Mouse (Mus musculus) hindbrain, embryonic 14.5 days (tissue): Measurements from ENCODE around the gene Prim2. TPM values are rescaled to one million over a fixed set of nuclear protein-coding genes. Genes with fewer than 3 reads are reported as not detected.
"Not testable (repeated sequence)": the region's sequence is repeated elsewhere in the genome, so short reads cannot be mapped to it uniquely, and the experiment has no call there.

ENCODE experiments used
- ATAC-seq: fragments of 200-750 bp; cut with Nextera tagmentation; 2 replicates; pipeline ENCODE4 v1.8.0; 2017; ENCODE audit warnings: moderate number of reproducible peaks, mild to moderate bottlenecking, moderate TSS enrichment, moderate library complexity; ENCODE audit not compliant: low FRiP score
- DNase-seq: peaks from one replicate; pipeline ENCODE4 v3.0.0-alpha.2; 2015; ENCODE audit warnings: low spot score
- H3K27ac ChIP-seq: fragments of 300-500 bp; sonication (generic); 2 replicates; pipeline ENCODE4 v1.5.1; 2014; ENCODE audit warnings: mild to moderate bottlenecking, moderate library complexity
- H3K27me3 ChIP-seq: fragments of 300-500 bp; sonication (generic); 2 replicates; pipeline ENCODE4 v1.6.1; 2014; ENCODE audit warnings: mild to moderate bottlenecking, low read length, mixed read lengths; ENCODE audit not compliant: control insufficient read depth, insufficient read depth
- H3K36me3 ChIP-seq: fragments of 300-500 bp; sonication (generic); replicated peaks from 2 replicates; pipeline ENCODE4 v1.6.1; 2014; ENCODE audit not compliant: control insufficient read depth, insufficient read depth
- H3K4me1 ChIP-seq: fragments of 300-500 bp; sonication (generic); replicated peaks from 2 replicates; pipeline ENCODE4 v1.6.1; 2014; ENCODE audit warnings: antibody characterized with exemption, low read length, mixed read lengths; ENCODE audit not compliant: control insufficient read depth, insufficient read depth
- H3K4me2 ChIP-seq: fragments of 300-500 bp; sonication (generic); replicated peaks from 2 replicates; pipeline ENCODE4 v1.6.1; 2014; ENCODE audit warnings: mild to moderate bottlenecking, moderate library complexity
- H3K4me3 ChIP-seq: fragments of 300-500 bp; sonication (generic); replicated peaks from 2 replicates; pipeline ENCODE4 v1.5.1; 2014; ENCODE audit warnings: mild to moderate bottlenecking, low read length
- H3K9ac ChIP-seq: fragments of 300-500 bp; sonication (generic); 2 replicates; pipeline ENCODE4 v1.6.1; 2014
- H3K9me3 ChIP-seq: fragments of 300-500 bp; sonication (generic); 2 replicates; pipeline ENCODE4 v1.6.1; 2016; ENCODE audit warnings: low read length; ENCODE audit not compliant: control insufficient read depth
- WGBS: fragments of 180-500 bp; shearing (Covaris S2); extraction: QIAGEN DNeasy Blood & Tissue Kit; methylation state at CpG from one replicate; pipeline ENCODE4 v1.1.7; 2014; 5-methylcytosine and 5-hydroxymethylcytosine counted together
- polyA plus RNA-seq: library from polyadenylated mRNA; unstranded; fragments of >200 nt; fragmentation: Nextera tagmentation; extraction: Ambion mirVana; gene quantifications from 2 replicates; pipeline ENCODE4 v1.2.1, GENCODE M21; 2014

Gene Prim2
- polyA plus RNA-seq, 1 experiment from 2014 or later = 20.6 TPM

- no peaks in the 10 kb centered on the region for H3K4me1 ChIP-seq
- H3K27ac ChIP-seq = no peak overlapping the region
- DNase-seq (no peak), ATAC-seq (no peak)
- no peak overlapping the region for H3K4me2 ChIP-seq
- 97% methylated on average over 6 of the region's 6 CpGs for WGBS
- H3K4me3 ChIP-seq = no peak overlapping the region
- H3K27me3 ChIP-seq = no peaks in the 10 kb centered on the region
- H3K9me3 ChIP-seq = no peaks in the 10 kb centered on the region
- no peak overlapping the region for H3K9ac ChIP-seq
- peaks cover 3% of the 10 kb centered on the region for H3K36me3 ChIP-seq
These were observed 44.7 kb downstream of the Prim2 start for GRCm38 (mm10) chr1:33624900-33625299.

- H3K4me3 ChIP-seq = no peak overlapping the region
- DNase-seq = no peak
- H3K27ac ChIP-seq = no peak overlapping the region
- H3K9ac ChIP-seq = no peak overlapping the region
- no peak overlapping the region for H3K4me2 ChIP-seq
- 89% methylated on average over 4 of the region's 4 CpGs for WGBS
- no peaks in the 10 kb centered on the region for H3K4me1 ChIP-seq
- H3K9me3 ChIP-seq = no peaks in the 10 kb centered on the region
- H3K27me3 ChIP-seq = no peaks in the 10 kb centered on the region
- no peaks in the 10 kb centered on the region for H3K36me3 ChIP-seq
- ATAC-seq = no peak
These were observed 45.2 kb downstream of the Prim2 start for GRCm38 (mm10) chr1:33624441-33624840.

GRCm38 (mm10) chr1:33621791-33622190, 47.8 kb downstream of the Prim2 start:
- ATAC-seq (no peak), DNase-seq (no peak)
- no peak overlapping the region for H3K4me2 ChIP-seq
- no peak overlapping the region for H3K4me3 ChIP-seq
- no peak overlapping the region for H3K9ac ChIP-seq
- H3K27ac ChIP-seq = no peak overlapping the region
- no peaks in the 10 kb centered on the region for H3K27me3 ChIP-seq
- no peaks in the 10 kb centered on the region for H3K4me1 ChIP-seq
- no peaks in the 10 kb centered on the region for H3K36me3 ChIP-seq
- 83% methylated on average over 10 of the region's 10 CpGs for WGBS
- no peaks in the 10 kb centered on the region for H3K9me3 ChIP-seq

- H3K4me1 ChIP-seq = no peaks in the 10 kb centered on the region
- DNase-seq (no peak), ATAC-seq (no peak)
- no peak overlapping the region for H3K4me2 ChIP-seq
- no peaks in the 10 kb centered on the region for H3K9me3 ChIP-seq
- H3K27ac ChIP-seq = no peak overlapping the region
- H3K4me3 ChIP-seq = no peak overlapping the region
- WGBS = 92% methylated on average over 9 of the region's 9 CpGs
- no peaks in the 10 kb centered on the region for H3K36me3 ChIP-seq
- no peak overlapping the region for H3K9ac ChIP-seq
- no peaks in the 10 kb centered on the region for H3K27me3 ChIP-seq
These were observed 49.4 kb downstream of the Prim2 start for GRCm38 (mm10) chr1:33620091-33620788.

GRCm38 (mm10) chr1:33616642-33617041, 53.0 kb downstream of the Prim2 start:
- H3K9ac ChIP-seq, ATAC-seq, H3K4me1 ChIP-seq, H3K27me3 ChIP-seq, H3K36me3 ChIP-seq, DNase-seq, H3K4me2 ChIP-seq, H3K4me3 ChIP-seq, H3K9me3 ChIP-seq, H3K27ac ChIP-seq: not testable (repeated sequence)
- WGBS = 95% methylated on average over 6 of the region's 6 CpGs

GRCm38 (mm10) chr1:33612100-33612499, 57.5 kb downstream of the Prim2 start:
- H3K36me3 ChIP-seq = no peaks in the 10 kb centered on the region
- no peak overlapping the region for H3K27ac ChIP-seq
- WGBS = 87% methylated on average over 1 of the region's 1 CpGs
- H3K4me3 ChIP-seq = no peak overlapping the region
- H3K27me3 ChIP-seq = no peaks in the 10 kb centered on the region
- ATAC-seq = no peak
- no peak for DNase-seq
- H3K4me1 ChIP-seq = peaks cover 13% of the 10 kb centered on the region; the same call in 1 of the 2 replicates
- no peak overlapping the region for H3K9ac ChIP-seq
- H3K4me2 ChIP-seq = no peak overlapping the region
- no peaks in the 10 kb centered on the region; the same call in 1 of the 2 replicates for H3K9me3 ChIP-seq

- H3K9ac ChIP-seq = no peak overlapping the region
- H3K4me3 ChIP-seq = no peak overlapping the region
- peaks cover 13% of the 10 kb centered on the region; the same call in 1 of the 2 replicates for H3K4me1 ChIP-seq
- ATAC-seq (no peak), DNase-seq (no peak)
- no peaks in the 10 kb centered on the region for H3K36me3 ChIP-seq
- no peaks in the 10 kb centered on the region; the same call in 1 of the 2 replicates for H3K9me3 ChIP-seq
- WGBS = 55% methylated on average over 14 of the region's 14 CpGs
- no peak overlapping the region for H3K27ac ChIP-seq
- H3K27me3 ChIP-seq = no peaks in the 10 kb centered on the region
- H3K4me2 ChIP-seq = no peak overlapping the region
These were observed 59.4 kb downstream of the Prim2 start for GRCm38 (mm10) chr1:33610026-33610721.

- WGBS = 35% methylated on average over 2 of the region's 2 CpGs
- Histone ChIP-seq H3K9ac (no peak overlapping the region), H3K36me3 (no peaks in the 10 kb centered on the region), H3K4me2 (no peak overlapping the region), H3K4me1 (0 out of 2 replicates have a peak, but pooled peaks cover 10% of the 10 kb centered on the region), H3K27ac (no peak overlapping the region), H3K4me3 (no peak overlapping the region), H3K27me3 (no peaks in the 10 kb centered on the region), H3K9me3 (no peaks in the 10 kb centered on the region; the same call in 1 of the 2 replicates)
- no peak for DNase-seq
- no peak for ATAC-seq
These were observed 61.5 kb downstream of the Prim2 start for GRCm38 (mm10) chr1:33608133-33608532.

- no peak overlapping the region for H3K4me2 ChIP-seq
- H3K27me3 ChIP-seq = no peaks in the 10 kb centered on the region
- DNase-seq = no peak
- no peaks in the 10 kb centered on the region for H3K36me3 ChIP-seq
- H3K27ac ChIP-seq = no peak overlapping the region
- no peak overlapping the region for H3K9ac ChIP-seq
- no peak for ATAC-seq
- H3K4me3 ChIP-seq = no peak overlapping the region
- H3K9me3 ChIP-seq = no peaks in the 10 kb centered on the region
- WGBS = 91% methylated on average over 5 of the region's 5 CpGs
- 0 out of 2 replicates have a peak, but pooled peaks cover 10% of the 10 kb centered on the region for H3K4me1 ChIP-seq
These were observed 65.4 kb downstream of the Prim2 start for GRCm38 (mm10) chr1:33604087-33604699.
